Mouse (Mus musculus): ENCODE data around the gene Exosc1. TPM values are rescaled to one million over a fixed set of nuclear protein-coding genes. Genes with fewer than 3 reads are reported as not detected.
"Not testable (repeated sequence)": the region's sequence is repeated elsewhere in the genome, so short reads cannot be mapped to it uniquely, and the experiment has no call there.

The Exosc1 gene
- total RNA-seq, 2 experiments from 2014 or later: 30.8 to 36.8 TPM

DNA sequence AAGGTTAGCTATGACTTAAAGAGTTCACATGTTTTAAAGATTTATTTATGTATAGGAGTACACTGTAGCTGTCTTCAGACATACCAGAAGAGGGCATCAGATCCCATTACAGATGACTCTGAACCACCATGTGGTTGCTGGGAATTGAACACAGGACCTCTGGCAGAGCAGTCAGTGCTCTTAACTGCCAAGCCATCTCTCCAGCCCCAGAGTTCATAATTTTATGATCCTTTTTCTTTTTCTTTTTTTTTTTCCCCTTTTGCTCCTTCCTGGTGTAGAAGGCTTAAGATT, 18.7 kb downstream of the Exosc1 start:
- intact Hi-C loops (cut with DNase I); DNase-seq: not testable (repeated sequence)

DNA sequence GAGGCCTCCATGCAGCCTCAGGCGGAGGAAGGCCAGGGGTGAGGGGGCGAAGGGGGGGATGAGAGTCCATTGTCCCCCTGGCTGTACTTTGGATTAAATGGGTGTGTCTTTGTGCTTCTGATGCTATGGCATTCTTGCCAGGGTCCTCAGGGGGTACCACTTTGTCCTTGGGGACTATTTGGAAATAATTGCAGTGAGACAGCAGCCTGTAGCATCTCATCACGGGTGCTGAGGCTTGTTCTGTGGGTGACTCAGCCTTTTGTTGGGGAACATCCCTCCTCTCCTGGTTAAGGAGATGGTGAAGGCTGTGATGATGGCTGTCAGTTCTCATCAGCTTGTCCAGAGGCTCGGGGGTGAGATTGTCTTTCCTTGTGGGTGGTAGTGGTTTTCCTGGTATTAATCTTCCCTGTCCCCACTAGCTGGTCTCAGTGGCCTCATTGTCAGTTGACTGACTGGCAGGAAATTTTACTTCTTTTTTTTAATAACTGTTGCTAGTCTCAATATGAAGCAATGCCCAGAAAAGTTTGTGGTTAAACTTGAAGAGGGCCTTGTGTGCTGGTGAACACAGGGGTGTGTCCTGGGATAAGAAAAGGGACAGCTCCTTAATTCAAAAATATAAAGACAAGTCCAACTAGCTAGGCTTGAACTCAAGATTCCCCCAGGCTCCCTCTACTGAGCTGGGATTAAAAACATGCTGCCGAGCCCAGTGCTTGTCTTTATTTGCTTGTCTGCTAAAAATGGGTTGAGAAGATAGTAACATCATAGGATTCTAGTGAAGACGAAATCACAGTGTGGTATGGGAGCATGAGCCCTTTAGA, 19.2 kb downstream of the Exosc1 start:
- intact Hi-C loops (cut with DNase I): no loop called here
- no peak for DNase-seq

DNA sequence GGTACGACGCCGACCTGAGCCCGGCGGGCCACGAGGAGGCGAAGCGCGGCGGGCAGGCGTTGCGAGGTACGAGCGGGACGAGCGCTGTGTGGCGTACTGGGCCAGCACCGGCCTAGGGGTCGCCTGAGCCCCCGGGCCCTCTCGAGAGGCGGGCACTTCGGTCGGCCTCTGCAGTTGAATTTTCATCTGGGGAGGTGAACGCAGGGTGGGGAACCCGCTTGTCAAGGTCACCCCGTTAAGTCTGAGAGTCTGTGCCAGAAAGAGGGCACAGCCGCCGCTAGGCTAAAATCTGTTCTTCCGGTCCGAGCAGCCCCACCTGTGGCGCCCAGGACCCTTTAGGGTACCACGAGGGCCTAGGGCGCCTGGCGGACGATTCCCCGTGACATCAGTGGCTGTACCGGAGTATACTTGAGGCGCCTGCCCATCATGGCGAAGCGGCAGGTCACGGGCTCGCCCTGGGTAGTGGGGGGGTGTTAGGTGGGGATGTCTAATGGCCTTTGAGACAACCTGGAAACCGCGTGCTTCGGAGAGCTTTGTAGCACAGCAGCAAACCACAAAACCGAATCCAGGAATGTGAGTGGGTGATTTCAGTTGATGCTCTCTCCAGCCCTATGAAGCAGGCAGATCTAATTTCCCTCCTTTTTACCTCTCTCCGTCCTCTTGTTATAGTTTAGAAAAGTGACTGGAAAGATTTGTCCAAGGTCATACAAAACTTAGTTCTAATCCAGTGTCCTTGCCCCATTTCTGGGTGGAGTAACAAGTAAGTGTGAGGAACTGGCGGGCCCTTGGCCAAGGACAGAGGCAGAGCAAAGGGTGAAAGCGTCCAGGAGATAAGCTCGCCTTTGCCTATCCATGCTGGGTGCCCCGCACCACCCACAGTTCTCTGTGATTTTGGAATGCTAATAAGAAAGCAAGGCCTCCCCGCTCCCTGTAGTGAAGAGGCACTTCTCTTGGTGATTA, 20.8 kb downstream of the Exosc1 start:
- peak; percentile 43 for DNase-seq
- intact Hi-C loops (cut with DNase I): no loop called here

DNA sequence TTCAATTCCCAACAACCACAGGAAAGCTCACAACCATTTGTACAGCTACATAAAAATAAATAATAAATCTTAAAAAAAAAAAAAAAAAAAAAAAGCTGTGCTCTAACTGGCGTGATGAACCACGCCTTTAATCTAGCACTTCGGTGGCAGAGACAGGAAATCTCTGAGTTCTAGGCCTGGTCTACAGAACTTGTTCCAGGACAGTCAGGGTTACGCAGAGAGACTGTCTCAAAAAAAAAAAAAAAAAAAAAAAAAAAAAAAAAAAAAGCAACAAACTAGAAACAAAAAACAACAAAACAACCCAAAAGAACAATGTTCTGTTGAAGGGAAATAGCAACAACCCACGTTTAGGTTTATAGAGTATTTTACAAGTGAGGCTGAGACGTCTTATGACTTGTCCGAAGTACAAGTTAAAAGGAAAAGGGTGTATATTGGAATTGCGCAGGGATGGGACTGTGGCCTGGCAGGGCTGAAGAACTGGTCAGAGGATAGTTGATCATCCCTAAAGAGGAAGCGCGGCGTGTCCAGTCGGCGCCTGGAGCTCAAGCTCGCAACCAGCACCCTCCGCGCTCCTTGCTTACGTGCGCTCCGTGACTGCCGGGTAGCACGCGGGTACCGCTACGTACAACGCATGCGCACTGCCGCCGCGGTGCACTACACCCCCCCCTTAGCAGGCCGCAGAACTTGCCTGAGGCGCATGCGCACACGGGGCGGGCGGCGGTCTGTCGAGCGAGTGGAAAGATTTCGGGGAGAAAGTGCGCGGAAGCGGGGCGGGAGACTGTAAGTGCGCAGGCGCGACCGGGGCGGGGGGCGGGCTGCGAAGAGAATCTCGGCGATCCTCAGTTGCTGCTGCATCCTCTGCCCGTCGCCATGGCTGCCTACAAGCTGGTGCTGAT, 21.8 kb downstream of the Exosc1 start, which contains the start of gene Pgam1:
Gene Pgam1 (plus strand): TSS at position 746 of the 896 bp plus-strand sequence.
- DNase-seq: peak; percentile 99
- intact Hi-C loops (cut with DNase I): no loop called here

DNA sequence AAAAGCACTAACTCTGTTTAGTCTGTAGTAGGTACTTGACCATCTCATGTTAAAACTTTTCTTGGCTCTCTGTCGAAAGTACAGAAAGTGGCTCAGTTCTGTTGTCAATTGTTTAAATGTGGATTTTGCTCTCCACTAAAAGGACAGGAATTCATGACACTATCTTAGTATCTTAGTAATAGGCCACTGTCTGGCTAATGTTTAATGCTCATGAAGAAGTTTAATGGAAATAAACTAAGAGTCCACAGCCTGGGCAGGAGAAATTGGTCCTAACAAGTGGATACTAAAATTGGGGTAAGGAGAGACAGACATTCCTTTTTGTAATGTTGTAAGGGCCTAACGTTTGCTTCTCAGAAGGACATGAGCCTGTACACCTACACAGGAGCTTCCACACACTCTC, 22.8 kb downstream of the Exosc1 start:
- DNase-seq: no peak
- intact Hi-C loops (cut with DNase I): no loop called here

DNA sequence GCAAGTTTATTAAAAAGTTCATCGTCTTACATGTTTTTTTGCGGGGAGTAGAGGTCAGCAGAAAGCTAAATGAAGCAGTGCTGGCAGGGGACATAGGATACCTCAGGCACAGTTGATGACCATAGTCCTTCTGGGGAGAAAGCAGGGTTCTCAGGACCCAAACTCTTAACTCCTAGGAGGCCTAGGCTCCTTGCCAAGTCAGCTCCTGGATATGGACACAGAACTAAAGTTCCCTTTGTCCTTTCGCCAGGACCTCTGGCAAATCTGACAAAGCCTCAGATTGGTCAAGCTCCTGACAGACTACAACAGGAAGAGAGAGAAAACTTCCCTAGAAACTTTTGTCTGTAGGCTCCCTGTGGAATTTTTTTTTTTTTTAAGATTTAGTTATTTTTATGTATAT, 24.5 kb downstream of the Exosc1 start:
- intact Hi-C loops (cut with DNase I): no loop called here
- no peak for DNase-seq

DNA sequence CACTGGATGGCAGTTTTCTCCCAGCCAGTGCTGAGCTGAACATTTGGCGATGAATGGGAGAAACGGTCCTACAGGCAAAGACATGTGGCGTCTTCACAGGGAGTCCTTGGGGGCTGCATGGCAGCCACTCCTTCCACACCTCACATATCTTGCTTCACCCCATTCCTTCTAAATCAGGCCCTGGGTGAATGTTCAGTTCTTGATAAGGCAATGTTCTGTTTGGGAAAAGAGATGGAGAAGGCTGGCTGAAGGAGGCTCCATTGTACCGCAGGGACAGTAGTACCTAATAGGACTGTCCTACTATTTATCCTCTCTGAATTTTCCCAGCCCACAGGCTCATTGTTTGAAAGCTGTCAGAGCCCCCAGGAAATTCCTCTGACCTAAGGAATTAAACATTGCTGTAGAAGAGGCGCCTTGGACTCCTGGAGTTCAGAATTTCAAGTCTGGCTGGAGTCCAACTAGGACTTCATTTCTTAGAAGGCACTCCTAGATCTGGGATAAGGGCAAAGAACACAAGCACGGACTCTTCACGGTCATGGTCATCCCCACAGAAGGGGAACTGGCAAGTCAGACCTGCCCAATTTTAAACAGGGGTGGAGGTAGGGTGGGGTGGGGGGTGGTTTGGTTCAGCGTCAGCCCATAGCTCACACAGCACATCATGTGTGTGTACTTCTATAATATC, 26.0 kb downstream of the Exosc1 start:
- intact Hi-C loops (cut with DNase I): no loop called here
- no peak for DNase-seq

DNA sequence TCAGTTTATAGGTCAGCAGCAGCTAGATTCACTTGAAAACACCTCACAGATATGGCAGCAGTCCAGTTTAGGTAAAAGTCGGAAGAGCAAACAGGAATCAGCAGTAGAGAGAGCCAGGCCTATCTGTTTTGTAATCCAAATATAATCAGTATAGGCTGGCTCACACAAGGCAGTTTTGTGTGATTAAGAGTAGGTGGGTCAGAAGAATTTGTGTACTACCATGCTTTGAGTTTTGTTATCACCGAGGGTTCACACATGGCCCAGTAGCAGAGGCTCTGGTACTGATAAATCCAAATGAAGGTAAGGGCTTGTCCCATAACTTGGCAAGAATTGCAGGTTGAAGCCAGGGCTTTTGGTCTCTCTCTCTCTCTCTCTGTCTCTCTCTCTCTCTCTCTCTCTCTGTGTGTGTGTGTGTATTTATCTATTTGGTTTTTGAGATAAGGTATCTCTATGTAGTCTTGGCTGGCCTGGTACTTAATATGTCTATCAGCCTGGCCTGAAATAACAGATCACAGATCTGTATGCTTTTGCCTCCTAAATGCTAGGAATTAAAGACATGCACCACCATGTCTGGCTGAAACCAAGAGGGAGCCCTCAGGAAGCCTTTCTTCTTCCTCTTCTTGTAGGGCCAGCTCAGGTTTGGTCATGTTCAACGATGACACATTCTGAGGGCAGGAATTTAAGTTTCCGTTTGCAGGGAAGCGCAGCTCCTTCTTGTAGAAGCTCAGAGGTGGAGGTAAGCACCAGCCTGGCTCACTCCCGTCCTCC, 26.7 kb downstream of the Exosc1 start:
- DNase-seq: no peak
- intact Hi-C loops (cut with DNase I): no loop called here

DNA sequence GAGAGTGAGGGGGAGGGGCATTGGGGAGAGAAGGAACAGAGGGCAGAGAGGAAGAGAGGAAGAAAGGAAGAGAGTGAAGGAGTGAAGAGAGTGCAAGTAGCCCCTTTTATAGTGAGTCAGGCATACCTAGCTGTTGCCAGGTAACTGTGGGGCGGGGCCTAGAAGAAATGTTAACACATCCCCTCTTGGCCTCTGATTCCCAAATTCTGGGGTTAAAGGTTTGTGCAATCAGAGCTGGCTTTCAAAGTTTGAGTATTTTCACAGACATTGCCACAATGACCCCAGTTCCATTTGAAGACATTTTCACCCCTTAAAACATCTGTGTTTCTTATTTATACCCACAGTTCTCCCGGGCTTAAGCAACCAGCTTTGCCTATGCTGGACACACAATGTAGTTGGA, 28.0 kb downstream of the Exosc1 start:
- DNase-seq: no peak
- intact Hi-C loops (cut with DNase I): no loop called here

DNA sequence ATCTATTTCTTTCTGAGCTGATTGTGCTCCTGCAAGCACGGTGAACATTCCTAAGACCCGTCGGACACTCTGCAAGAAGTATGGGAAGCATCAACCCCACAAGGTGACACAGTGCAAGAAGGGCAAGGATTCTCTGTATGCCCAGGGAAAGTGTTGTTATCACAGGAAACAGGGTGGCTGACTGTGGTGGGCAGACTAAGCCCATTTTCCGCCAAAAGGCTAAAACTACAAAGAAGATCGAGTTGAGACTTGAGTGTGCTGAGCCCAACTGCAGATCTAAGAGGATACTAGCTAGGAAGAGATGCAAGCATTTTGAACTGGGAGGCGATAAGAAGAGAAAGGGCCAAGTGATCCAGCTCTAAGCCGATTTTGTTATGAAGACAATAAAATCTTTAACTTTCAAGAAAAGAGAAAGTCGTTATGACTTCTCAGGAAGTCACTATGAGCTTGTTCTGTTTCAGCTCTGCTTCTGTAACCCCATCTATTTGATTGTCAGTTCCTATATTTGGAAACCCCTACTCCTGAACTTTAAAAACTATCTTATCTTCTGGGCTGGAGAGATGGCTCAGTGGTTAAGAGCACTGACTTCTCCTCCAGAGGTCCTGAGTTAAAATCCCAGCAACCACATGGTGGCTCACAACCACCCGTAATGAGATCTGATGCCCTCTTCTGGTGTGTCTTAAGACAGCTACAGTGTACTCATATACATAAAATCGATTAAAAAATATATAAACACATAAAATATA, 30.2 kb downstream of the Exosc1 start:
- intact Hi-C loops (cut with DNase I): no loop called here

DNA sequence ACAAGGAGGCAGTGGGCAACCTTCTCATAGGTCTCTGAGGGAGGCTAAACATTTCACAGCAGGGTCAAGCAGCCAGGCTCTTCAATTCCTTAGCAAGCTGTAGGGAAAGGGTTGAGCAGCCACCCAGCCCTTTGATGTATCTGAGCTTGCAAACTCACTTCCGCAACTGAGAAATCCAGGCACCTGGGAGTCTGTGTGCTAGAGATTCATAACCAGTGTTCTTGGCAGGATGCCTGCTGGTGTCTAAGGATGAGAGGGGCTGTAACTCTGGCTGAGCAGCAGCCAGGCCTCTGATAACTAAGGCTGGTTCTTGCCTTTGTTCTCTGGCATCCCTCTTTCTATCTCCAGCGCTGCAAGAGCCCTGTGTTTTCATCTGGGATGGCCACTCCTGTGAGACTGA, 31.5 kb downstream of the Exosc1 start:
- DNase-seq: no peak
- intact Hi-C loops (cut with DNase I): no loop called here

More for the DNA sequence above, 30.2 kb downstream of the Exosc1 start:
- DNase-seq: no peak

DNA sequence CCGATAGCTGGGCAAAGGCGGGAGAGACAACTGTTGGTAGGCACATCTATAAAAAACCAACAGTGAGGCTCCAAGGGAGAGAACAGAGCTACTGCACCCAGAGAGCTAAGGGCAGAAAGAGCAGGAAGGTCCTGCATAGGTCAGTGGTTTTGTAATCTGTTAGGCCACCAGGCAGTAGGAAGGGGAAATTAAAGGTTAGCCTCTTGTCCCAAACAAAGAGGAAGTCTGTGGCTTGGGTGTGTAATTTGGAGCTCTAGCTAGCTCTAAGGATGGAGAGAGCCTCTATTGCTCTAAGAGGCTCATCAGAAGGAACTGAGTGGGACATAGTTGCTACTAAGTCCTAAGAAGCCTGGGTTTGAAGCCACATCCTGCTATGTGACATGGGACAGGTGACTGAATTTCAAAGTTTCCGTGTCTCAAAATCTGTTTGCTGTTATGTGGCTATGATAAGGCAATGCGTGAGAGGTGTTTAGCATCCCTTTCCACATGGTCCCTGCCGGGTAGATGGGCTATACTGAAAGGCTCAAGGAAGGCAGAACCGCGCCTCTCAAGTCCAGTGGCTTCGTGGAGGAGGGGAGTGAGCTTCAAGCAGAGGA, 32.6 kb downstream of the Exosc1 start:
- intact Hi-C loops (cut with DNase I): no loop called here
- no peak for DNase-seq

DNA sequence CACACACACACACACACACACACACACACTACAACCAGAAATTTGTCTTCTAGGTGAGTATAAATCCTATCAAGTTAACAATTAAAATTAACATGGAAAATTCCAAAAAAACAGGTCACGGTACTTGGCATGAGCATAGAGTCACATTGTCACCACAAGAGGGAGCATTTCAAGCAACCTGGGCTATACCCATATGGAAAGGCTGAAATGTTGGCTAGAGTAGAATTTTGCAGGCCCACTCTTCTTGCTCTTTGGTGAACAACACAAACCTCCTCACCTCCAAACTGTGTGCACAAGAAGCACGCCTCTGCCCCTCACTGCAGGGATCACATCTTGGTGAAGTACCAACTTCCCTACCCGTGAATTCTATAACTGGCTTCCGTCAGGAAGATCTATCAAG, 34.4 kb downstream of the Exosc1 start:
- peak; percentile 18 for DNase-seq

DNA sequence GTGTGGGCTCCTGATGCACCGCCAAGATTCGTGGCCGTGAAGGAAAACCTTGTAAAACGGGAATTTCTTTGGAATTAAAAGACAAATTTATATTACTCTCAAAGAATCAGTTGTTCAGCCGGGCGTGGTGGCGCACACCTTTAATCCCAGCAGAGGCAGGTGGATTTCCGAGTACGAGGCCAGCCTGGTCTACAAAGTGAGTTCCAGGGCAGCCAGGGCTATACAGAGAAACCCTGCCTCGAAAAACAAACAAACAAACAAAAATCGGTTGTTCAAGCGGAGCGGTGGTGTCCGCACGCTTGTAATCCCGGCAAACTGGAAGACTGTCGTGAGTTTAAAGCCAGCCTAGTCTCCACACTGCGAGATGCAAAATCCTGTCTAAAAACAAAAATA, 36.9 kb downstream of the Exosc1 start:
- intact Hi-C loops (cut with DNase I): no loop called here
- DNase-seq: no peak

More for the DNA sequence above, 34.4 kb downstream of the Exosc1 start:
- intact Hi-C loops (cut with DNase I): no loop called here

DNA sequence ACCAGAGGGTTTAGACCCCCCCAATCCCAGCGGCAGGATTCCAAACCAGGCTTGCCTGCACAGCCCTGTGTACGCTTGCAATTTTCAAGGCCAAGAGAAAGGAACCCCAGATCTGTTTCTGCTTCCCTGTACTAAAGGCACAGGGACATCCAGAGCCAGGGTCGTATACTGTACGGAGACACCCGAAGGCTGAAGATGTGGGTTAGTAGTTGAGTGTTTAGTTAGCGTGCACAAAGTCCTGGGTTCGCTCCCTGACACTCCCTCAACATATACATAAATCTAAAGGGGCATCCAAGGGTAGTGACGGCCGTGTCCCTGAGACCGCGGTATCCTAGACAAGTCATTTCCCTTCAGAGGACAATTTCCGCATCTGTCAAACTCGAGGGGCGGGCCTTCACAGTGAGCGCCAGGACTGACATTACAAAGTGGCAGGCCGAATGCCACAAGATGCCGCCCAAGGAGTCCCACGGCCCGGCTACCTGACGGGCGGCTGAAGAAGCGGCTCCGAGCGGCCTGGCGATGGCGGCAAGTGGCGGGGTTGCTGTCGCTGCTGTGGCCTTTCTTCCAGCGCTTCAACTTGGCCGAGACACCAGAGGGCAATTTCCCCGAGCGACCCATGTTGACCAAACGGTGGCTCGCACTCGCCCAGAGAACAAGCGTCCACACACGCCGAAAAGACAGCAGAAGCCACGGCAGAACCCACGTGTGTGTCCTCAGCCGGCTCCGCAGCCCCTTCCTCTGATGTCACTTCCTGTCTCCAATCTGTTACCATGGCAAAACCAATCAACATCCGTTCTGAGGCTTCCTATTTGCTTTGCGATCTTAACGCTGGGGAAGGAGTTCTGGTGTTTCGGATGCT, 37.5 kb downstream of the Exosc1 start, which contains the start of gene Rrp12:
Gene Rrp12 (minus strand): TSS at position 714 of the 859 bp plus-strand sequence.
- DNase-seq: peak; percentile 64
- intact Hi-C loops (cut with DNase I): no loop called here

DNA sequence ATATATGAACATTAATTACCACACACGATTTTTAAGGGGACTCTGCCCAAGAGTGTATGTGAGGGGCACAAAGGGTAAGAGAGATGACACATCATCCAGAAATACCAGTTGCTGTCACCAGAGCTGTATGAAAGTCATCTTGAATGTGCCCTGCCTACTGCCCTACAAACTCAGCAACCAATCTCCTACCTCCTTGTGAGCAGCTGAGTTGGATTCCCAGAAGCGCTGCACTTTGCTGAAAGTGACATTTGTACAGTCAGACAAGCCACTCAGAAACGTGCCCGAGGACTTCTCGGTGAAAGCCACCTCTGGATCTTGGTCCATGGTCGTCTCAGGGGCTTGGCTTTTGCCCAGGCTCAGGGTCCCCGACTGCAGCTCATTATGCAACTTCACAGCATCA, 38.3 kb downstream of the Exosc1 start:
- intact Hi-C loops (cut with DNase I): no loop called here
- DNase-seq: no peak

DNA sequence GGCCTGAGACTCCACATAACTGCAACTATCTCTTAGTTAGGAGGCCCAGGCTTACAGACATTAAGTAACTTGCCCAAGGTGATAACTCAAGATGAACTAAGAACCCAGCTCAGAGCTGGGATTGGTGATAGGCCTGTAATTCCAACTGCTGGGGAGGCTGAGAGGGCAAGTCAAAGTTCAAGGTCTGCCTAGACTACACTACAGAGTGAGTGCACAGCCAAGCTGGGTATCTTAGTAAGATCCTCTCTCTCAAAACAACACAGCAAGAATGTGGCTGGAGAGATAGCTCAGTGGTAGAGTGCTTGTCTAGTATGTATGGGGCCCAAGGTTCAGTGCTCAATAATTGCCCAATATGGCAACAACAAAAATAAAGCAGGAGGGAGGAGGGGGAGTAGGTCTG, 45.0 kb downstream of the Exosc1 start:
- intact Hi-C loops (cut with DNase I): no loop called here
- no peak for DNase-seq
